Mouse (Mus musculus): Measurements from ENCODE around the gene Celf2.

Celf2 gene

GRCm38 (mm10) chr2:6674401-6674800, 835.0 kb downstream of the Celf2 start:
- no peak for DNase-seq (ENCODE audit: low spot score)

DNA sequence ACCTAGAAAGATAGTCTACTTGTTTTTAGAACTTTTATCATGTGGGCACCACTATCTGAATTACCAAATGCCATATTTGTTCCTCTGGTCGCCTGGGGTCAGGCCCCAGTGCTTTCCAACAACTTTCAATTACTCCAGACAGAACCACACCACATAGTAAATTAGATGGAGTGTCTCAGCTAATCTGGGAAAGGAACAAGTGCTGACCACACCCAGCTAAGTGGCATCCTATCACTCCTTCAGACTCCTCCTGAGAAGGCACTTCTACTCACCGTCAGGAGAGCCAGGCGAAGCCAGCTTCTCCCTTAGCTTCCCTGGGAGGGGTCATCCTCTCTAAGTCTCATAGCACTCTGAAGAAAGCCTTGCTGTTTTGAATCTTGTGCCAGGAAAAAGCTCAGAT, 835.9 kb downstream of the Celf2 start:
- DNase-seq (ENCODE audit: low spot score), result no peak

GRCm38 (mm10) chr2:6667611-6668010, 841.8 kb downstream of the Celf2 start:
- no peak for DNase-seq (ENCODE audit: low spot score)

DNA sequence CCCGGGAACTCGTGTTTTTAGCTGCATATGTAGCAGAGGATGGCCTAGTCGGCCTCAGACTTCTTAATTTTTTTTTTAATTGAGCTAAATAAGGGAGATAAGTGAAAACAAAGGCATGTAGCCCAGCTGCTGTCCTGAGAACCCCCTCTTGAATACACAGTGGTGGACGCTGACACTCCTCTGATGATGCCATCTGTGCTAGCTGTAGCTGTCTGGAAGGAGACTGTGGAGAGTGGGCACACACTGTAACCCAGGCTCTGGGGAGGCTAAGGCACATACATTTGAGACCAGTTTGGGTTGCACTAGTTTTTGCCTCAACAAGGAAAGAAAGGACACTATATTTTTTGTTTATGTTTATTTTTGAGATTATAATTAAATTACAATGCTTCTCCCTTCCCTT, 849.5 kb downstream of the Celf2 start:
- DNase-seq (ENCODE audit: low spot score), result no peak

GRCm38 (mm10) chr2:6653719-6654118, 855.6 kb downstream of the Celf2 start:
- DNase-seq (ENCODE audit: low spot score), result no peak

GRCm38 (mm10) chr2:6651697-6652096, 857.7 kb downstream of the Celf2 start:
- DNase-seq (ENCODE audit: low spot score), result no peak

- no peak for DNase-seq (ENCODE audit: low spot score)
Observed at GRCm38 (mm10) chr2:6648877-6649276, 860.5 kb downstream of the Celf2 start.

GRCm38 (mm10) chr2:6647028-6647427, 862.3 kb downstream of the Celf2 start:
- no peak for DNase-seq (ENCODE audit: low spot score)

DNA sequence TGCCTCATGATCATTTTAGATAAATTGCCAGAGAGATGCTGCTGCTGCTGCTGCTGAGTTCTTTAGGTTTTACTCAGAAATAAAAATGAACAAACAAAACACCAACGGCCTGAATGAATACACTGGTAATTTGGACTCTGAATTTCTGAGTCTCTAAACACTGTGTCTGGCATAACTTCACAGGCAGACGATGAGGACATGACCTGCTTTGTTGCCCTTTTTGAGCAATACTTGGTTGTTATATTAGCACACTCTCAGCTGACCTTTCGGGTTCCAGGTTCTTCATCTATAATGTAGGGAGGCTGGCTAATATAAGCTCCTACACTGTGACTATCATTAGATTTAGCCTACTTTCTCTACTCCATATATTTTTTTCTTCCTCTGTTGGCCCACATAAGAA, 863.0 kb downstream of the Celf2 start:
- no peak for DNase-seq (ENCODE audit: low spot score)

- no peak for DNase-seq (ENCODE audit: low spot score)
Observed at GRCm38 (mm10) chr2:6642222-6642850, 867.0 kb downstream of the Celf2 start.

GRCm38 (mm10) chr2:6639370-6639769, 870.0 kb downstream of the Celf2 start:
- DNase-seq (ENCODE audit: low spot score), result no peak

GRCm38 (mm10) chr2:6637147-6637546, 872.2 kb downstream of the Celf2 start:
- DNase-seq (ENCODE audit: low spot score), result no peak

DNA sequence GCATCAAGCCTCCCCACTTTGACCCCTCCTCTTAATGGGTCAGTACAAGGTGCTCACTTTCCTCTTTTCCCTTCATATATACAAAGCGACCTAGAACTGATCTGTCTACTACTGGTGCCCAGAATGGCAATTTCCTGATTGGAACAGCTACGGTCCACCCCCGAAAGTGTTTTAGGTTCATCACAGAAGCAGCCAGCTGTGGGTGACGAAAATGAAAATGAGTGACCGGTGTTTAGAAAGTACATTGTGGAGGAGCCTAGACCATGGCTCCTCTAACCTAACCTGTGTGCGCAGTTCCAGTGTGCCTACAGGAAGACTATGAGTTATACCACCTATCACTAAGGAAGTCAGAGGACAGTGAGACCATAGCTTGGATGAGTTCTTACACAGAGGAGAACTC, 874.5 kb downstream of the Celf2 start:
- DNase-seq (ENCODE audit: low spot score), result no peak

DNA sequence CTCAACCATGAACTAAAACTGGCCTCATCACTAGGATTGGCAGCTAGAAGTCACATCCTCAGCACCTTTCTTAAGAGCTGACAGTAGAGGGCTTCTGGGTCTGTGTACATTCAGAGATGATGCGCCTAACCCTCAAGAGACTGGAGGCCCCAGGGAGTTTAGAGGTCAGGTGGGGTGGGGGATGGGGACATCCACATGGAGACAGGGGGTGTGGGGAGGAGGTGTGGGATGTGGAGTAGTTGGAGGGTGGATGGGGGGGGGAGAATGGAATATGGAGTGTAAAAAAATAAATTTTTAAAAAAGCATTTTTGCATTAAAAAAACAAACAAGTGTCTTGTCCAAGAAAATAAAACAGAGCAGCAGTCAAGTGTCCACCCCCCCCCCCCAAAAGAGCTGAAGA, 876.2 kb downstream of the Celf2 start:
- DNase-seq (ENCODE audit: low spot score), result no peak

- DNase-seq (ENCODE audit: low spot score), result no peak
Observed at GRCm38 (mm10) chr2:6623802-6624201, 885.6 kb downstream of the Celf2 start.

GRCm38 (mm10) chr2:6622082-6622481, 887.3 kb downstream of the Celf2 start:
- no peak for DNase-seq (ENCODE audit: low spot score)

DNA sequence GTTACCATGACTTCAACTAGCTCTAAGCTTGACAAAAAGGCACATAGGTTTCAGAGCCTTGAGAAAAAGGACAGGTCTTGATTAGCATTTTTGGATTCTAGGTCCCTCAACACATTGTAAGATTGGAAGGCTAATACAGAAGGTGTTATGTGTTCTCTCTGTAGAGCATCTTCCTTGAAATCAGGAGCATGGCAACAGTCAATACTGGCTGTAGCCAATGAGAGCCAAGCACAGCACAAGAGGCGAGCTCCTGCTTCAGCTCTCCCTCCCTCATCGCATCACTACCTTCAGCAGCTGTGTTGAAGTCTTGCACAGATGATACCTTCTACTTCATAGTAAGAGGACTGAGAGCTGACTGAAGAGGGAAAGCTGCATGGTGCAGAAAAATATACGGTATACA, 890.5 kb downstream of the Celf2 start:
- no peak for DNase-seq (ENCODE audit: low spot score)

DNA sequence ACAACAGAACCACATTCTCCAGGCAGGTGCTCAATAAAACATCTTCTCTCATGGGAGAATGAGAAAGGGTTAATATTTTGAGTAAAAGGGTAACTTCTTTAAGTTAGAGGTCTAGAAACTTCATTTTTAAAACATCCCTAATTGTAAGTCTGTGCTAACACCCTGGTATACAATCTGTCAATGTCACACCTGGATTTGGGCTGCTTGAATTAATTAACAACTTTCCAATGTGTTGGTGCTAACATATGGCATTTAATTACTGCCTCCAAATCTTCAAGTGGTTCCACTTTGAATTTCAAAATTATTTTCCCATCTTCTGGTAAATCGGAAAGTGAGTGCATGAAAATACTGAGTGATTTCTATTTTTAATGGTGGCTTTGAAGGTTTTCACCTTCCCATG, 890.9 kb downstream of the Celf2 start:
- no peak for DNase-seq (ENCODE audit: low spot score)

- DNase-seq (ENCODE audit: low spot score), result no peak
Observed at GRCm38 (mm10) chr2:6604347-6604746, 905.0 kb downstream of the Celf2 start.

DNA sequence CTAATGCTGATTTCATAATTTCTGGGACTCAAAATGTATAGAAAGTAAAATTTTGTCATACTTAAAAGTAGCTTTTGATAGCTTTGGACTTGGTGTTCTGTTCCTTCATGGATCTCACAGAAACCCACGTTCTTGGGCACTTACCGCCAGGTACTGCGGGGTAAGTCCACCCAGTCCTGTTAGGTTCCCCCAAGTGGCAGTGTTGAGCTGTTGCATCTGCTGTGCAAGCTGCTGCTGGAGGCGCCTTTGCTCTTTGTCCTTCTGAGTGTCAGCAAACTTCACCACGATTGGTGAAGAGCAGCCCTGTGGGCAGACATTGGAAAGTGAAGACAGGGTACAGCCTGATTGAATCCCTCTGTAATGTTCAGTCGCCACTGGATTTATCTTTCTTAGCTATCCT, 905.5 kb downstream of the Celf2 start:
- no peak for DNase-seq (ENCODE audit: low spot score)

- no peak for DNase-seq (ENCODE audit: low spot score)
Observed at GRCm38 (mm10) chr2:6602163-6602562, 907.2 kb downstream of the Celf2 start.

GRCm38 (mm10) chr2:6598879-6599167, 910.5 kb downstream of the Celf2 start:
- DNase-seq (ENCODE audit: low spot score), result no peak

GRCm38 (mm10) chr2:6598124-6598878, 911.1 kb downstream of the Celf2 start:
- no peak for DNase-seq (ENCODE audit: low spot score)

DNA sequence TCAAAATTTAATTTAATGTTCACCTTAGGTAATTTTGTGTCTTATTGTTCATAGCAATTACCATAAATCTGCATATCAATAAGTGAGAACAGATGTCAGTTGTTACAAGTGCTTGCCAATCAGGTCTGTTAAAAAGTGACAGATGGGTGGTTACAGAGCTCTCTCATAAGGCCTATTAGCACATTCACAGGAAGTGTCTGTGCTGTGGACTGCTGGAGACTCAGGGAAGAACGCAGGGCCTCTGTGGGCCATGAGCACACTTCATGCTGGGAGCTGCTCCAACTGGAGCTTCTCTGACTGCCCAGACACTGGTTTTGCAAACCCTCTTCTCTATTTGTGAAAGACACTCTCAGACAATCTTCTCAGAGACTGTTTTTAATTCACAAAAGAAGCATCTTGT, 914.6 kb downstream of the Celf2 start:
- no peak for DNase-seq (ENCODE audit: low spot score)
